Mouse (Mus musculus) myocyte (in vitro differentiated cells): ENCODE measurements at regions not wholly inside any gene's neighbourhood (a gene's known extent, or its start where the extent isn't known, plus 50 kb on each side); places are given as distances from the start of the nearest gene placed in this dataset.

Experiments used
- CEBPB ChIP-seq: IDR thresholded peaks from 2 replicates; pipeline ENCODE4 v1.6.1; 2011; ENCODE audit warnings: mild to moderate bottlenecking, moderate library complexity; ENCODE audit not compliant: poor library complexity, insufficient read depth, severe bottlenecking
- E2F4 ChIP-seq: IDR thresholded peaks from one replicate; pipeline ENCODE4 v1.6.1; 2011; ENCODE audit warnings: mild to moderate bottlenecking, control low read depth, moderate library complexity; ENCODE audit not compliant: insufficient read depth
- MAX ChIP-seq: IDR thresholded peaks from one replicate; pipeline ENCODE4 v1.6.1; 2011; ENCODE audit warnings: low read depth, mild to moderate bottlenecking, control low read depth
- MYOG ChIP-seq, 3 experiments: IDR thresholded peaks; one replicate each; pipeline ENCODE4 v1.6.1; 2011; ENCODE audit warnings: control low read depth in 2 of 3, low read depth in 2 of 3, mild to moderate bottlenecking in 2 of 3; ENCODE audit not compliant: insufficient read length in 2 of 3, control insufficient read depth in 1 of 3, insufficient read depth in 1 of 3
- POLR2A ChIP-seq: IDR thresholded peaks from one replicate; pipeline ENCODE4 v1.6.1; 2011; ENCODE audit warnings: low read depth, mild to moderate bottlenecking, control low read depth, moderate library complexity; ENCODE audit not compliant: insufficient read length
- POLR2AphosphoS2 ChIP-seq: IDR thresholded peaks from one replicate; pipeline ENCODE4 v1.6.1; 2011; ENCODE audit warnings: low read depth, control low read depth; ENCODE audit not compliant: insufficient read length
- TCF12 ChIP-seq: IDR thresholded peaks from one replicate; pipeline ENCODE4 v1.6.1; 2011; ENCODE audit warnings: mild to moderate bottlenecking, control low read depth; ENCODE audit not compliant: poor library complexity, insufficient read depth, severe bottlenecking
- USF1 ChIP-seq: IDR thresholded peaks from one replicate; pipeline ENCODE4 v1.6.1; 2011; ENCODE audit warnings: low read depth, mild to moderate bottlenecking, control low read depth, moderate library complexity

- TF ChIP-seq TCF12 (no peak), POLR2A (no peak), USF1 (no peak), E2F4 (no peak), CEBPB (no peak), POLR2AphosphoS2 (no peak), MAX (no peak), MYOG (IDR thresholded peaks at IDR 0.05; ENCODE audit: control insufficient read depth in 1 of 3, insufficient read depth in 1 of 3, insufficient read length in 2 of 3, low read depth in 2 of 3) (no peak)
These were observed 211.9 kb upstream of the Nr5a2 start for GRCm38 (mm10) chr1:137172128-137172527.
